Mouse (Mus musculus): ENCODE measurements around the gene AW011738. TPM values are rescaled to one million over a fixed set of nuclear protein-coding genes. Genes with fewer than 3 reads are reported as not detected.

Gene AW011738
- total and polyA plus RNA-seq, 3 experiments, result 4.6 to 12.1 (median 9.7) TPM

- H3K4me1 ChIP-seq (ENCODE audit: control insufficient read depth, insufficient read depth, low read length), result peaks cover 2% of the 10 kb centered on the region; the same call in 1 of the 2 replicates
- no peaks in the 10 kb centered on the region for H3K36me3 ChIP-seq (ENCODE audit: control insufficient read depth, insufficient read depth, low read length)
- H3K27ac ChIP-seq, result no peak overlapping the region
- intact Hi-C loops (cut with DNase I), result no loop called here
- TF ChIP-seq EP300 (IDR thresholded peaks at IDR 0.05; ENCODE audit: insufficient read depth, low read depth, low read length) (no peak), POLR2A (IDR thresholded peaks at IDR 0.05; ENCODE audit: insufficient read depth, low read depth, low read length) (no peak), CTCF (IDR thresholded peaks at IDR 0.05) (no peak)
- WGBS, result 42% methylated on average over 3 of the region's 3 CpGs
- no peak overlapping the region for H3K9ac ChIP-seq (ENCODE audit: low read depth, low read length)
- DNase-seq, result no peak
- peaks cover 6% of the 10 kb centered on the region; the same call in 1 of the 2 replicates for H3K27me3 ChIP-seq (ENCODE audit: control insufficient read depth, insufficient read depth, low read length)
- H3K4me3 ChIP-seq, result no peak overlapping the region
- H3K79me2 ChIP-seq (replicated peaks; ENCODE audit: control insufficient read depth, insufficient read depth, low read length), result no peaks in the 10 kb centered on the region
Observed at GRCm38 (mm10) chr4:156252619-156253018, 49.5 kb downstream of the AW011738 start.

- Histone ChIP-seq H3K79me2 (replicated peaks; ENCODE audit: control insufficient read depth, insufficient read depth, low read length) (no peaks in the 10 kb centered on the region), H3K4me1 (ENCODE audit: control insufficient read depth, insufficient read depth, low read length) (peaks cover 2% of the 10 kb centered on the region; the same call in 1 of the 2 replicates), H3K4me3 (no peak overlapping the region), H3K27ac (no peak overlapping the region), H3K9ac (ENCODE audit: low read depth, low read length) (no peak overlapping the region), H3K27me3 (ENCODE audit: control insufficient read depth, insufficient read depth, low read length) (peaks cover 6% of the 10 kb centered on the region; the same call in 1 of the 2 replicates), H3K36me3 (ENCODE audit: control insufficient read depth, insufficient read depth, low read length) (no peaks in the 10 kb centered on the region)
- intact Hi-C loops (cut with DNase I), result no loop called here
- WGBS, result 56% methylated on average over 7 of the region's 7 CpGs
- TF ChIP-seq POLR2A (IDR thresholded peaks at IDR 0.05; ENCODE audit: insufficient read depth, low read depth, low read length) (no peak), CTCF (IDR thresholded peaks at IDR 0.05) (no peak), EP300 (IDR thresholded peaks at IDR 0.05; ENCODE audit: insufficient read depth, low read depth, low read length) (no peak)
- DNase-seq, result no peak
Observed at GRCm38 (mm10) chr4:156253043-156253442, 49.9 kb downstream of the AW011738 start.

GRCm38 (mm10) chr4:156254361-156255077 is 51.4 kb downstream of the AW011738 start:
- H3K9ac ChIP-seq (ENCODE audit: low read depth, low read length), result no peak overlapping the region
- H3K79me2 ChIP-seq (replicated peaks; ENCODE audit: control insufficient read depth, insufficient read depth, low read length), result no peaks in the 10 kb centered on the region
- intact Hi-C loops (cut with DNase I), result no loop called here
- no peak overlapping the region for H3K4me3 ChIP-seq
- H3K36me3 ChIP-seq (ENCODE audit: control insufficient read depth, insufficient read depth, low read length), result no peaks in the 10 kb centered on the region
- no peak for DNase-seq
- H3K27me3 ChIP-seq (ENCODE audit: control insufficient read depth, insufficient read depth, low read length), result peaks cover 6% of the 10 kb centered on the region; the same call in 1 of the 2 replicates
- no peak for TF ChIP-seq POLR2A (IDR thresholded peaks at IDR 0.05; ENCODE audit: insufficient read depth, low read depth, low read length)
- H3K27ac ChIP-seq, result no peak overlapping the region
- WGBS, result 7% methylated on average over 30 of the region's 30 CpGs
- H3K4me1 ChIP-seq (ENCODE audit: control insufficient read depth, insufficient read depth, low read length), result peaks cover 2% of the 10 kb centered on the region; the same call in 1 of the 2 replicates

Small RNA genes within 50 kb of the gene (microRNA-seq; reads per million reads assigned to microRNA genes)
- gene Mir7658, result 6.6 to 9.0 reads per million in 2 experiments

Other genes with a start within 250 kb of the AW011738 start
- gene C1qtnf12, start 241.0 kb upstream of the AW011738 start, total RNA-seq (2021), result 10 to 100 TPM; 16.6 to 17.9 TPM
- gene C1qtnf12, start 241.0 kb upstream of the AW011738 start, polyA plus RNA-seq (2012; rRNA removed), result 17.2 and 21.8 TPM in 2 replicates
- 1 to 10 TPM; 2.5 to 3.0 TPM for gene B3galt6, start 210.7 kb upstream of the AW011738 start, total RNA-seq (2021)
- 2.7 and 3.6 TPM in 2 replicates for gene B3galt6, start 210.7 kb upstream of the AW011738 start, polyA plus RNA-seq (2012; rRNA removed)
- gene Sdf4, start 210.4 kb upstream of the AW011738 start, total RNA-seq (2021), result 10 to 100 TPM; 79.2 to 91.0 TPM
- 23.7 and 37.1 TPM in 2 replicates for gene Sdf4, start 210.4 kb upstream of the AW011738 start, polyA plus RNA-seq (2012; rRNA removed)
- not detected for gene Tnfrsf4, start 189.5 kb upstream of the AW011738 start, total RNA-seq (2021)
- 1.1 and 1.4 TPM in 2 replicates for gene Tnfrsf4, start 189.5 kb upstream of the AW011738 start, polyA plus RNA-seq (2012; rRNA removed)
- under 1 TPM in 1 of 2 experiments, not detected in 1; 0.31 TPM for gene Tnfrsf18, start 177.1 kb upstream of the AW011738 start, total RNA-seq (2021)
- 0.80 and 0.82 TPM in 2 replicates for gene Tnfrsf18, start 177.1 kb upstream of the AW011738 start, polyA plus RNA-seq (2012; rRNA removed)
- not detected for gene Ttll10, start 143.9 kb upstream of the AW011738 start, total RNA-seq (2021)
- gene Ttll10, start 143.9 kb upstream of the AW011738 start, polyA plus RNA-seq (2012; rRNA removed), result 0.32 and 1.1 TPM in 2 replicates
- 1 to 10 TPM; 1.7 to 3.5 TPM for gene 9430015G10Rik, start 93.3 kb upstream of the AW011738 start, total RNA-seq (2021)
- gene 9430015G10Rik, start 93.3 kb upstream of the AW011738 start, polyA plus RNA-seq (2012; rRNA removed), result 5.9 and 7.5 TPM in 2 replicates
- under 1 TPM in 1 of 2 experiments, not detected in 1; 0.07 TPM for gene Rnf223, start 72.8 kb upstream of the AW011738 start, total RNA-seq (2021)
- 0.09 and 0.14 TPM in 2 replicates for gene Rnf223, start 72.8 kb upstream of the AW011738 start, polyA plus RNA-seq (2012; rRNA removed)
- gene Agrn, start 5.8 kb upstream of the AW011738 start, total RNA-seq (2021), result 10 to 100 TPM; 24.3 to 26.9 TPM
- 50.4 and 70.1 TPM in 2 replicates for gene Agrn, start 5.8 kb upstream of the AW011738 start, polyA plus RNA-seq (2012; rRNA removed)
- gene Isg15, start 2.5 kb upstream of the AW011738 start, total RNA-seq (2021), result 1 to 10 TPM; 3.2 to 4.5 TPM
- gene Isg15, start 2.5 kb upstream of the AW011738 start, polyA plus RNA-seq (2012; rRNA removed), result 6.9 and 8.3 TPM in 2 replicates
- 100 to 1,000 TPM; 273 to 332 TPM for gene Perm1, start 12.6 kb downstream of the AW011738 start, total RNA-seq (2021)
- gene Perm1, start 12.6 kb downstream of the AW011738 start, polyA plus RNA-seq (2012; rRNA removed), result 163 and 257 TPM in 2 replicates
- gene Plekhn1, start 31.6 kb downstream of the AW011738 start, total RNA-seq (2021), result 10 to 100 TPM in 1 of 2 experiments, 1 to 10 TPM in 1; 9.7 to 10.8 TPM
- 25.2 and 28.0 TPM in 2 replicates for gene Plekhn1, start 31.6 kb downstream of the AW011738 start, polyA plus RNA-seq (2012; rRNA removed)
- gene Noc2l, start 32.7 kb downstream of the AW011738 start, total RNA-seq (2021), result 10 to 100 TPM; 24.8 to 25.1 TPM
- gene Noc2l, start 32.7 kb downstream of the AW011738 start, polyA plus RNA-seq (2012; rRNA removed), result 33.9 and 45.5 TPM in 2 replicates
- not detected for gene Samd11, start 52.4 kb downstream of the AW011738 start, total RNA-seq (2021)
- 0.09 and 0.61 TPM in 2 replicates for gene Samd11, start 52.4 kb downstream of the AW011738 start, polyA plus RNA-seq (2012; rRNA removed)
- gene Vmn2r-ps159, start 127.8 kb downstream of the AW011738 start, total RNA-seq (2021), result not detected
- not detected in 2 replicates for gene Vmn2r-ps159, start 127.8 kb downstream of the AW011738 start, polyA plus RNA-seq (2012; rRNA removed)